Mouse (Mus musculus) splenic B cell, adult 2 months (primary cell): Measurements from ENCODE around the gene Nprl3.
A peak's percentile ranks its signal among the peaks of the same experiment; 100 is the strongest.
"Not testable (repeated sequence)": the region's sequence is repeated elsewhere in the genome, so short reads cannot be mapped to it uniquely, and the experiment has no call there.

Experiments used
- DNase-seq: peaks from one replicate; pipeline ENCODE4 v3.0.0-alpha.2; 2011; ENCODE audit warnings: low read depth, low spot score
- H3K27me3 ChIP-seq: 2 replicates; pipeline ENCODE4 v1.6.1; 2012; ENCODE audit warnings: mild to moderate bottlenecking, low read length, moderate library complexity, mixed read lengths; ENCODE audit not compliant: control insufficient read depth, poor library complexity, insufficient read depth, severe bottlenecking
- H3K36me3 ChIP-seq: 2 replicates; pipeline ENCODE4 v1.6.1; 2012; ENCODE audit warnings: mild to moderate bottlenecking, low read length, moderate library complexity, mixed read lengths; ENCODE audit not compliant: control insufficient read depth, poor library complexity, insufficient read depth, severe bottlenecking

The Nprl3 gene

DNA sequence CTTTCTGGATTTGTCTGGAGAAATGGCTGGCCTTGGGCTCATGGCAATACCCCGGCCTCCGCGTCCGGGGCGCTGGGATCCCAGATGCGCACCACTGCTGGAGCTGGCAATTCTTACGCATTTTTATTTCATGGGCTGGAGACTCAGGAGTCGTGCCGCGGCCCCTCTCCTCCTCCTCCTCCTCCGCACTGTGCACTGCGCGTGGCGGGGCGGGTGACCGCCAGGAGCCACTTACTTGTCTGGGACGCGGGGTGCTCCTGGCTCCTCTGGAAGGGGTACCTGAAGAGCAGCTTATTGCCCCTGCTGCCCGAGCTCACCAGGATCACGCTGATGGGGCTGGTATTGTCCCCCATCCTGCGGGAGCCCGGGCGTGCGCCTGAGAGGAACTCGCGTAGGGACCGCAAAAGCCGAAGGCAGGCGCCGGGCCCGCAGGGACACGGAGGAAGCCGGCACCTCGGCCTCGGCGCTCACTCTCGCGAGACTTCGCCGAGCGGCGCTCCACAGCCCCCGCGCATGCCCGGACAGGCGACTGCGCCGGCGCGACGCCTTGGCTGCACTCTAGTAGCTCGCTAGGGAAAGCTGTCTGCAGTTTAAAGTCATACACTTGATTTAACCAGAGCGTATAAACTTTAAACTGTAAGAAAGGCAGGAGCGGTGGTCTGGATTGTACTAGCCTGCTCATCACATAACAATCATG, at the start of gene Nprl3:
Gene Nprl3 (minus strand): TSS at position 520 of the 697 bp plus-strand sequence.
- DNase-seq, result peak; percentile 96
- Histone ChIP-seq H3K36me3 (peaks cover 1% of the 10 kb centered on the region; the same call in 1 of the 2 replicates), H3K27me3 (no peaks in the 10 kb centered on the region)

GRCm38 (mm10) chr11:32316009-32316408, 48.5 kb upstream of the Nprl3 start:
- no peaks in the 10 kb centered on the region for H3K27me3 ChIP-seq
- DNase-seq, result no peak
- no peaks in the 10 kb centered on the region for H3K36me3 ChIP-seq

- H3K27me3 ChIP-seq, result no peaks in the 10 kb centered on the region
- DNase-seq, result no peak
- H3K36me3 ChIP-seq, result no peaks in the 10 kb centered on the region
Observed at GRCm38 (mm10) chr11:32309928-32310327, 42.4 kb upstream of the Nprl3 start.

DNA sequence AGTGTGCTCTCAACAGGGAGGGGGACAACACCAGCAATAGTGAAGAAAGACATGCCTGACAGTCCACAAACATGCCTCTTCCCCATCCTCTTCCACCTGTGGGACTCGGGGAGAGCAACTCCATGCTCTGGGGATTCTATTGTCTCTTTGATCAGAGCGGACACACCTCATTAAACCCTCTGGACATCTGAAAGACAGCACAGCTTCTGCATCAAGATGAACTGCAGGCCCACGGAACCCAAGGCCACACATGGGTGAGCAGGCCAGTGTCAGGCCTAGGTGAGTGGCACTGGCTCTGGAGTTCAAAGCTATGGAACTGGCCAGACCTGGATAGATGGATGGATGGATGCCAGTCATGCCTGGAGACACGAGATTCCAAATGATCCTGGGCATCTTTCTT, 41.9 kb upstream of the Nprl3 start:
- Histone ChIP-seq H3K27me3 (no peaks in the 10 kb centered on the region), H3K36me3 (no peaks in the 10 kb centered on the region)
- no peak for DNase-seq

- H3K27me3 ChIP-seq, result no peaks in the 10 kb centered on the region
- no peak for DNase-seq
- no peaks in the 10 kb centered on the region for H3K36me3 ChIP-seq
Observed at GRCm38 (mm10) chr11:32307006-32307405, 39.5 kb upstream of the Nprl3 start.

- H3K27me3 ChIP-seq, result no peaks in the 10 kb centered on the region
- no peak for DNase-seq
- H3K36me3 ChIP-seq, result no peaks in the 10 kb centered on the region
Observed at GRCm38 (mm10) chr11:32303455-32303854, 35.9 kb upstream of the Nprl3 start.

DNA sequence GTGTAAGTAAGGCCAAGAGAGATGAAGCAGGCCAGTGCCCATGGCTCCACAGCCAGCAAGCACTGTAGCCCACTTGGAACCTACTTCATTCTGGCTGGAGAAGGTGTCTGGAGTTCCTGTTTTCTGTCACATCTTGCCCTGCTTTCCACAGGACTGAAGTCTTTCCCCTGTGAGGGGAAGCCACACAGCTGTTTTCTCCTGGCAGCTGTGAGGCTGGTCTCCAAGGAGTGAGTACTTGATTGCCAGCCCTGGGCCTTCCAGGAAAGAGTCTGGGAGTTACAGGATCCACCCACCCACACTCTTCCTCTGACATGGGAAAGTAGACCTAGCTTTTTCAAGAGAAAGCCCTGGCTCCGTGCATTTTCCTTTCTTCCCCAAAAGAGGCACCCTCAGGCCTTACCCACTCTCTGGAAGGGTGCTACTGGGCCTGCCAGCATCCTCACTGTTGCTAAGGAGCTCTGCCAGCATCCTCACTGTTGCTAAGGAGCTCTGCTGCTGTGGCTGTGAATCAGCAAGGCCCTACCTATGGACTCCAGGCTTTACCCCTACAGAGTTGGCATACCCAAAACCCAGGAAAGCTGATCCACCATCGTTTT, 35.4 kb upstream of the Nprl3 start:
- DNase-seq, result no peak
- Histone ChIP-seq H3K36me3 (no peaks in the 10 kb centered on the region), H3K27me3 (no peaks in the 10 kb centered on the region)

- DNase-seq, result no peak
- H3K27me3 ChIP-seq, result no peaks in the 10 kb centered on the region
- no peaks in the 10 kb centered on the region for H3K36me3 ChIP-seq
Observed at GRCm38 (mm10) chr11:32301506-32301905, 34.0 kb upstream of the Nprl3 start.

DNA sequence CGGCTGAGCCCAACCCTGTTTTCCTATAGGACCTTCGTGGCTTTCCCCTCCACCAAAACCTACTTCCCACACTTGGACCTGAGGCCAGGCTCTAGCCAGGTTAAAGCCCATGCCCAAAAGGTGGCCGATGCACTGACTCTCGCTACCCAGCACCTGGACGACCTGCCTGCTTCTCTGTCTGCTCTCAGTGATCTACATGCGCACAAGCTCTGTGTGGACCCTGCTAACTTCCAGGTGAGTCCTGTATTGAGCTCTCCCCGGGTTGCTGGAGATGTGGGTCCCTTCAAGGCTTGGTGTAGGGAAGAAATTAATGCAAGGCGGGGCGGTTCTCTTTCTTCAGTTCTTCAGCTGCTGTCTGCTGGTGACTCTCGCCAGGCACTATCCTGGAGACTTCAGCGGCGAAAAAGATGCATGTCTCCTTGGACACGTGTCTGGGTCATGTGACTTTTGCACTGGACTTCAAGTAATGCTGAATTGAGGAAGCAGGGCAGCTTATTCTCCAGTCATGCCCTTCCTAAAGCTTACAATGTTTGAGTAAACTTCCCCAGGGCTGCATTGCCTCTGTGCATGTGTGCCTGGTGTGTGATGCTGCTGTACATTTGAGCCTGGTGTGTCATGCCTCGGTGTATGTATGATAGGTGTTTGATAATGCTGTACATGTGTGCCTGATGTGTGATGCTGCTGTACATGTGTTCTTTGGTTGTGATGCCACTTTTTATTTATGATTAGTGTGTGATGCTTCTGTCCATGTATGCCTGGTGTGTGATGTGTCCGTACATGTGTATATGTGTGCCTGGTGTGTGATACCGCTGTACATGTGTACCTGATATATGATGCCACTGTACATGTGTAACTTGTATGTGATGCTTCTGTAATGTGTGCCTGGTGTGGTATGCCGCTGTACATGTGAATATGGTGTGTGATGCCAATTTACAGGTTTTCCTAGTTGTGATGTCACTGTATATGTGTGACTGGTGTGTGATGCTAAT, 33.1 kb upstream of the Nprl3 start:
- H3K27me3 ChIP-seq, result no peaks in the 10 kb centered on the region
- no peak for DNase-seq
- no peaks in the 10 kb centered on the region for H3K36me3 ChIP-seq

GRCm38 (mm10) chr11:32299865-32300264, 32.4 kb upstream of the Nprl3 start, which contains the start of gene Hbq1a:
Hbq1a (plus strand) TSS chr11:32300069.
- not testable (repeated sequence) for H3K36me3 ChIP-seq, H3K27me3 ChIP-seq
- peak; percentile 43 for DNase-seq

- no peak for DNase-seq
- H3K36me3 ChIP-seq, result no peaks in the 10 kb centered on the region
Observed at GRCm38 (mm10) chr11:32298532-32298918, 31.0 kb upstream of the Nprl3 start.

GRCm38 (mm10) chr11:32297866-32298531, 30.5 kb upstream of the Nprl3 start:
- no peak for DNase-seq
- Histone ChIP-seq H3K36me3 (no peaks in the 10 kb centered on the region), H3K27me3 (no peaks in the 10 kb centered on the region)

More at GRCm38 (mm10) chr11:32298532-32298918, 31.0 kb upstream of the Nprl3 start:
- H3K27me3 ChIP-seq, result no peaks in the 10 kb centered on the region

GRCm38 (mm10) chr11:32297417-32297816, 29.9 kb upstream of the Nprl3 start:
- not testable (repeated sequence) for DNase-seq, H3K27me3 ChIP-seq, H3K36me3 ChIP-seq

DNA sequence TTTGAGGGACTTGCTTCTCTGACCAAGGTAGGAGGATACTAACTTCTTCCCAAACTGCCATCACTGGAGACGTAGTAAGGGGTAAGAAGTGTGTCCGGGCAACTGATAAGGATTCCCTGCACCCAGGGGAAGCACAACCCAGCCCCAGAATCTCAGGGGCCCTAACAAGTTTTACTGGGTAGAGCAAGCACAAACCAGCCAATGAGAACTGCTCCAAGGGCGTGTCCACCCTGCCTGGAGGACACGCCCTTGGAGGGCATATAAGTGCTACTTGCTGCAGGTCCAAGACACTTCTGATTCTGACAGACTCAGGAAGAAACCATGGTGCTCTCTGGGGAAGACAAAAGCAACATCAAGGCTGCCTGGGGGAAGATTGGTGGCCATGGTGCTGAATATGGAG, 28.7 kb upstream of the Nprl3 start, which contains the start of gene Hba-a2:
Gene Hba-a2 (plus strand): TSS at position 287 of the 400 bp plus-strand sequence.
- DNase-seq, H3K27me3 ChIP-seq, H3K36me3 ChIP-seq: not testable (repeated sequence)
